Mouse (Mus musculus) frontal cortex, postnatal 36 days (tissue): Measurements from ENCODE around the gene Fastk.

Experiments
- DNase-seq, 2 experiments: peaks; one replicate each; pipeline ENCODE4 v3.0.0; 2022; ENCODE audit warnings: low spot score in 2 of 2

Gene Fastk

GRCm38 (mm10) chr5:24392724-24393123 is 52.4 kb downstream of the Fastk start:
- no peak for DNase-seq

- no peak for DNase-seq
These were observed 53.2 kb downstream of the Fastk start, which contains the start of gene Atg9b for GRCm38 (mm10) chr5:24391864-24392263. Gene Atg9b (minus strand): TSS chr5:24392143.

- DNase-seq = no peak
These were observed 55.4 kb downstream of the Fastk start for GRCm38 (mm10) chr5:24389658-24390020.

- no peak for DNase-seq
These were observed 56.0 kb downstream of the Fastk start for GRCm38 (mm10) chr5:24389011-24389657.
